Mouse (Mus musculus) retina, postnatal 7 days (tissue): ENCODE data around the gene Rpf1.

Source experiments
- DNase-seq: peaks from one replicate; pipeline ENCODE4 v3.0.0-alpha.2; 2012; ENCODE audit warnings: low read depth, low spot score

Gene Rpf1

DNA sequence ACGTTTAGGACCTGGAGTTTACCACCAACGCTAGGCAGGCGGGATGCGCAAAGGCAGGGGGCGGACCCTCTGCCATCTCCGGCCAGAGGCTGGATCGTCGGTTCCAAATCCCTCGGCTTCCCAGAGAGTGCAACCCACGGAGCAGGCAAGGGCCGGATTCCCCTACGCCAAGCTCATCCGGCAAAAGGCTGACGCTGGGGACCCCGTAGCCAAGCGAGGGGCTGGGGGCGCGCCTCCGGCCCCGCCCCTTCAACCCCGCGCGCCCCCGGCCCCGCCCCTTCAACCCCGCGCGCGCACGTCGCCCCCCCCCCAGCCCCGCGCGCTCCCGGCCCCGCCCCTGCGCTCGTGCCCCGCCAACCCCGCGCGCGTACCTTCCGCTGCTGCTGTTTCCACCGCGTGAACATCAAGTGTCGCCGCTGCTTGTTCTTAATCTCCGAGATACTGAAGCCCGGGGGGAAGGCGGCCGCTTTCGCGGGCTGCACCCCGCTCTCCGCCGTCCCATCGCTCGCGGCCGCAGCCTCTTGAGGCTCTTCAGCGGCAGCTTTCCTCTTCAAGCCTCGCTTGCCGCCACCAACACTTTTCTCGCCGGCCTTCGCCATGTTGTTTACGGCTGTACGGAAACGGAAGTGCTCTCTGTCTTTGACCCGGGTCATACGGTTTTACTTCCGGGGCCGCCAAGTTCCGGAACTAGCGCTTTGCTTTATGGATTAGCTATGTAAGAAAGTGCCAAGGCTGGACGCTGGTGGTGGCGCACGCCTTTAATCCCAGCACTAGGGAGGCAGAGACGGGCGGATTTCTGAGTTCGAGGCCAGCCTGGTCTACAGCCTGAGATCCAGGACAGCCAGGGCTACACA lies at the start of gene Rpf1:
Gene Rpf1 (minus strand): TSS at position 632 of the 854 bp plus-strand sequence.
- DNase-seq = peak; percentile 89

DNA sequence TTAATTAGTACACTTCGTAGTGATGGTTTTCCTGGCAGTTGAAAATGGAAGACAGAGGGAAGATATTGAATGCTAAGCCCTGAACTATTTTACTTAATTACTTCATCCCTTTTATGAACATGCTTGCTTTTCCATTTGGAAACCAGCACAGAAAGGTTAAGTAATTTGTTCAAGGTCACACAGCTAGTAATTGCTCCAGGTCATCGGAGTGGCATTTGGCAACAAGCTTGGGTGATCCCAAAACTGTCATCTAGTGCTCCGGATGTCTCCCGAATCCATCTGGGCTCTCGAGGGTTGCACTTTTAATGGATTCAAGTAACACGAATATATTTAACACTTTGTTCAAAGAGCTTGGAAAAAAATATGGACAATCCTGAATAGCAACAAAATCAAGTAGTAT lies 49.7 kb upstream of the Rpf1 start:
- DNase-seq = no peak

DNA sequence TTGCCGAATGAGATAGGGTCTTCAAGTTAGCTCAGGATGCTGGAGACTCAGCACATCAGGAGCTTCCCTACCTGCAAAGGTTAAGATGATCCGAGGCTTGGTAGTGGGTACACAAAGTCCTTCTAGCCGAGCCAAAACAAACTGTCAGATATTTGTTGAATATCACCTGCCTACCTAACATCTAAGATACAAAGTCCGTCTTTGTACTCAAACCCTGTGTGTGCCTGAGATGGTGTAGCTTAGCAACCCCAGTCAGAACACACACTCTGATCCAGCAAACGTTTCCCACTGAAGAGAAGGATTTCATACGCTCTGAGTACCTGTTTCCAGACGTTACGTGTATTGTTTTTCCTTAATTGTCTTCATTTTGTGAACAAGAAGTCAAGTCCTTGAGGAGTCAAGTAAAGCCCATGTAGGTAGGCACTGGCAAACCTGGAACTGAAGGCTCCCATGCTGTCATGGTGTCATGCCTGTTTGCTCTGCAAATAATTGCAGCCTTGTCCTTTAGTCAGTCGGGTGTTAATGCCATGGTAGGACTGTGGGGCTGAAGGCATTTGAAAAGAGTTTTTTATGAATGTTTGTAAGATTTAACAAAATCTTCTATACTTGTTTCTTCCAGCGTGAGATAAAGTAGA lies 49.0 kb upstream of the Rpf1 start, which contains the start of gene Uox:
Gene Uox (plus strand): TSS at position 279 of the 635 bp plus-strand sequence.
- DNase-seq = no peak

DNA sequence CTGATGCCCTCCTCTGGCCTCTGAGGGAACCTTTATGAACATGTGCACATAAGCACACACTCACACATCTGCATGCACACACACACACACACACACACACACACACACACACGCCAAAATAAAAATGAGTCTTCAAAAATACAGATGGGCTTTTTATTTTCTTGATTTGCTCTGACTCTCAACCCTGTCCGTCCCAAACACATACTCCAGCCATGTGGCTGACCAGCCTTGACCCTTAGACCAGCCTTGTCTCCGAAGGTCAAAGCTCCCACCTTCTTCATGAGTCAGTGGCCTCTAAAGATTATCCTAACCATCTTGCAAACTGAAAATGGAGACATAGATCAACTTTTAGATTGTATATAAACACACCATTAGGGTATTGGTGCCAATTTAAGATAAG lies 48.4 kb upstream of the Rpf1 start:
- no peak for DNase-seq

DNA sequence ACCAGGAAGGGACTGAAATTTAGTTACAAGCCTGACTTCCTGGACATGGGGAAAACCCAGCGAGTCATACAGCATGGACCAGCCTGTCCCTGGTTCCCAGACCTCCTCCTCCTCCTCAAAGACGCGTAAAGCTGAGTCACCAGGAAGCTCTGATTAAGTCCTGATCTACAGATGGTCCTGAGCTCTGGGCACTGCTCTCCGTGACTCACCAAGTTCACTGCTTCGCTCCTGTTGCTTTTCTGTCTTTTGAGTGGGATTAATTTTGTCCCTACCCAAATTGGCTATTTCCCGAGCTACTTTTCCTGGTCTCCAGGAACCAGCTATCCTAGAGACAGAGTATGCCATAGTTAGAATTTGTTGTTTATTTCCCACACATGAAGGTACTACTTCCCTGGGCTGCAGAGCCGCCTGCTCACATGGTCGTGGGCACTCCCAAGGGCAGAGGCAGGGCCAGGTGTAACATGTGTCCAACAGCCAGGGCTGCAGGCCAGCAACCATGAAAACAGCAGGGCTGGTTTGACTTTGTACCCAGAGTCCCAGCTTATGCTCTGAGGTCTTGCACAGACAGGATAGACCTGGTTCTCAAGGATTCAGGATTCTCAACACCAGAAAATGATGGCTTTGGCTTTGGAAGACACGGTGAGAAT lies 46.8 kb upstream of the Rpf1 start:
- DNase-seq = no peak

DNA sequence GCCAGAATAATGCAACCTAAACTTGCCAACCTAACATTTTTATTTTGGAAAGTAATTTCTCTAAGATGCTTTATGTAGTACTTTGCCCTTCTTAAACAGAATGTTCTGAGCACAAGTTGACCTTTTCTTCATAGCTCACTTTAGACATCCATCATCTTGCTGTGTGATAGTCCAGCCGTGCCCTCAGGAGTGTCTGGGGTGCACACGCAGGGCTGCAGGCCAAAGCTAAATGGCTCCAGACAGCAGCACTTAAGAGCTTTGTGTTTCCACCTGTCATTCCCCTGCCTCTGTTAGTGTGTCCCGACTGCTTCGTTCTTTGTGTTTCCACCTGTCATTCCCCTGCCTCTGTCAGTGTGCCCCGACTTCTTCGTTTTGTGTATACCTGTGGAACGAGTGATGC lies 46.1 kb upstream of the Rpf1 start:
- DNase-seq = no peak

DNA sequence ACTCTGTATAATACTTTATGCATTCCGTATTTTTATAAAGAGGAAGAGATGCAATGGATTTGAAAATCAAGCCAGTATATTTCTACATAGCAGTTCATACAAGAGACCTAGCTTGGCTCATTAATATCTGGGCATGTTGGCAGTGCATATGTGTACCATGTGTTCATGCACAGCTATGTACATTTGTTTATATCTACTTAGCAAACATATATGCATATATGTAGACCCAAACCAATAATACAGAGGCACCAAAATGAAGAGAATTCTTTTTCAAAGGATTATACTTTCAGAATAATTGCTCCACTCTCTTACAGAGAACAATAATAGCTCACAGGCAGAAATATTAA lies 43.8 kb upstream of the Rpf1 start:
- no peak for DNase-seq

DNA sequence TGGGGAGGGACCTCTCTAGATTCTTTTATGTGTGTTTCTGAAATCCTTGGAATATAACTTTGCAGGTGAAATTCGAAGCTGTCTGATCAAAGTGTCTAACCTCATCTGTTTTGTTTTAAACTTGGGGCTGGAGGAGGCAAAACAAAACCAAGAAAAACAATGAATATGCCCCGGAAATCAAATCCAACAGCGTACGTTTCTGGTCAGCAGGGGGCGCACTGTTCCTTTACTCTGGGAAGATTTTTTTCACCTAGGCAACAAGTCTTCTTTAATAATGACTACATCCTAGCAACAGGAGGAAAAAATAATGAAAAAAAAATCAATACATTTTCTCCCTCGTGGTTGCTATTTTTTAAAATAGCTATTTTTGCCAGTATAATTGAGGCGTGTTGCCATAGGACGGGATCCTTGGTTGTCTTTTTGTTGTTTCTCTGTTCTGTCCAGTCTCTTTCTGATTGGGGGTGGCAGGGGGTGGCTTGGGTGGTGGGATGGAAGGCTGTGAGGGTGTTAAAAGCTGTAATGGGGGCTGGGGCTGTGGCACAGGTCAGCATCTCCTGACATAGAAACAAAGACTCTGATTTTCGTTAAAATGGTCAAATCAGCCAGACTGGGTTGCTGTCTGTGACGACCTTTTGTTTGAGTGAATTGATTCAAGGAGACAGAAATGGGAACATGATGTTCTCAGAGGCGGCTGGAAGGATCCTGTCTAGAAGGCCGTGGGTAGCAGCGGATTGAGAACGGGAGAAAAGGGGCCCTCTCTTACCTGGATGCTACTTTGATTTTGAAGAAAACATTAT lies 43.2 kb upstream of the Rpf1 start:
- DNase-seq = peak; percentile 48

DNA sequence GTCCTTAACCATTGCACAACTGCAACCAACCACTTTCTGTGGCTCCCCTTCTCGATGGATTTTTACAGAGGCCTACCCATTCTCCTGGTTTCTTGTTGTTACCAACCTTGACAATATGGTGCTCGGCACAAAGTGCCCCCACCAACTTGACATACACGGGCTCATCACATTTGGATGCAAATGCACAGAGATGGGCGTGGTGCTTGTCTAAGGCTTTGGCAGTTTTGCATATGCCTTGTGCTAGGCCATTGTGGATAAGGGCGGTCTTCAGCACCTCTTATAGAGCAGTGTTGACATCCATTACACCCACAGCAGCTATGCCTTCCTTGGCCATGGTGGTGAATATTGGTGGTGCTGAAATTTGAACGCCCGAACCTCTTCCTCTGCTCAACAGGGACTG lies 41.7 kb upstream of the Rpf1 start:
- no peak for DNase-seq

DNA sequence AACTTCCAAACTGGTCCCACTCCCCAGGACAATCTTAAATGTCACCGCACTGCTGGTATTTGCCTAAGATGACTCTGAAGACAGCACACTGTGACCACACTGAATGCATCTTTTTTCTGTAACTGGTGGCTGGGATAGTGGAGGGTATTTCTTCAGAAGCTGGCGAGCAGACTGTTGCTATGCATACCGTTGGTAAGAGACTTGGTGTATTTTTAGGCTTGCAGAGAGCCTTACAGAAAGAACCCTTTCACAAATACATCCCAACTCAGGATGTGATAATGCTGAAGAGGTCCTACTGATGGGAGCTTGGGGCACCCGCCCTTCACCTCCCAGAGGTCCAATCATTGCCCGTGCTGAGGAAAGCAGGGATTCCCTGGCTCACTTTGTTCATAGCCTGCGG lies 36.3 kb upstream of the Rpf1 start:
- no peak for DNase-seq

DNA sequence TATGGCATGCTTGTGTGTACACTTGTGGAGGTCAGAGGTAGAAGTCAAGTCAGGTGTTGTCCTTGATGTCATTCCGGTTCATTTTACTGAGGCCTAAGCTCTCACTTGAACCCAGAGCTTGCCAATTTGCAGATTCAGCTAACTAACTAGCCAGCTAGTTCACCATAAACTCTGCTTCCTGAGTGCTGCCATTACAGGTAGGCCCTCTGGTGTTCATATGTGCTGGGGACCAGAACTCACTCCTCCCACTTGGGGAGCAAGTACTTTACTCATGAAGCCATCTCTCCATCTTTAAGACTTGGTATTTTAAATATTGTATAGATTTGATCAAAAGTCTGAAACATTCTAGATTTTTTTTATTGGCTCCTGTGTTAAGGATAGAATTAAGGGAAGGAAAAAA lies 35.3 kb upstream of the Rpf1 start:
- no peak for DNase-seq

DNA sequence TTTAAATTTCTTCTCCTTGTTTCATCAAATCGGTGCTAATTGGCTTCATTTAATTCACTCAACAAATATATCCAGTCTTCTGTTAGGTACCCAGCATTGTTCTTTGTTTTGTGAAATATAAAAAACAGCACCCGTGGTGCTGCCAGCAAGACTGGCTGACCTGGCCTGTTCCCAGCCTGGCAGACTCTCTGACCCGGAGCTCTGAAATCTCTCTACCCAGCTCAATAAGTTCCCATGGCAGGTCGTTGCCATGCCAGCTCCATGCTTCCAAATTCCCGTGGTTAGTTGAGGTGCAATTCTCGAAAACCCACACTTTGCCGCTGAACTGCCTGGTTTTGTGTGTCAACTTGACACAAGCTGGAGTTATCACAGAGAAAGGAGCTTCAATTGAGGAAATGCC lies 33.6 kb upstream of the Rpf1 start:
- DNase-seq = no peak

DNA sequence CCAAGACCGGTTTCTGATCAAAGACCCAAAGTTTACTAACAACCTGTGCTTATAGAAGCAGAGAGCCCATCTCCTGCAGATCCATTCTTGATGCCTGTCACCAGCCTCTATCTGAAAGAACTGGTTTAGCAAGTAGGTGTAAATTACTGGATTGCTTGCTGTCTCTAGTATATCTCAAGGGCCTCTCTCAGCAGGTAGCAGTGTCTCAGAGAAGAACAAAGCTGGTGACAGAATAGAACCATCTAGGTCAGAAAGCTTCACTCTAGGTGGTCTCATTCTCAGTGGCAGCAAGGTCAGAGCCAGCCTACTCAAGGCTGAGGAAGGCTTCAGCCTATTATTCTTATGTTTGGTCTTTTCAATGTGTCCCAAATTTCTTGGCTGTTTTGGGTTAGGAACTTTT lies 22.4 kb upstream of the Rpf1 start:
- DNase-seq = no peak

DNA sequence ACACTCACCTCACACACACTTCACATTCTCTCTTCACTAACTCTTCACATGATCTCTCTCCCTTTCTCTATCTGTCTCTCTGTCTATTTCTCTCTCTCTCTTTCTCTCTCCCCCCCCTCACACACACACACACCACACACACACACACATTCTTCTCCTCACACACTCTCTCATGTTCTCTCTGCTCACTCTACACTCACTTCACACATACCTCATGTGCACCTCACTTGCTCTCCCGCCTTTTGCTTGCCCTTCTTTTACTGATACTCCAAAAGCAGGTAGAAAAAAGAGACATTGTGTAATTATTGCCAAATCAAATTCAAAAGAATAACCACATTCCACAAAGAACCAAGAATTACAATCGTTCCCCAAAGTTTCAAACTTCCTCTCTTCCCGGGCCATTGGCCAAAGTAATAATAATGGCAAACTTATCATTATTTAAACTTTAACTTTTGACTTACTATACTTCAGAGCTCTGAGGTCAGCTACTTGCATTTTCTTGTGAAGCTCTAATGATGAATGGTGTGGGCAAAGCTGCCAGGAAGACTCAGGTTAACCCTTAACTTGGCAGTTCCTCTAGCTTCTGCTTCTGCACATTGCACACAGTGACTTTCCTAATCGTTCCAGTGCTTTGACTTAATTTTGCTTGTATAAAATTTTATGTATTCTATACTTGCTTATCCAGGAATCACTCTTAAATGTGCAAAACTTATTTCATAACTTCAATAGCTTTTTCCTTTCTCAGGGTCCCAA lies 19.5 kb upstream of the Rpf1 start:
- no peak for DNase-seq

DNA sequence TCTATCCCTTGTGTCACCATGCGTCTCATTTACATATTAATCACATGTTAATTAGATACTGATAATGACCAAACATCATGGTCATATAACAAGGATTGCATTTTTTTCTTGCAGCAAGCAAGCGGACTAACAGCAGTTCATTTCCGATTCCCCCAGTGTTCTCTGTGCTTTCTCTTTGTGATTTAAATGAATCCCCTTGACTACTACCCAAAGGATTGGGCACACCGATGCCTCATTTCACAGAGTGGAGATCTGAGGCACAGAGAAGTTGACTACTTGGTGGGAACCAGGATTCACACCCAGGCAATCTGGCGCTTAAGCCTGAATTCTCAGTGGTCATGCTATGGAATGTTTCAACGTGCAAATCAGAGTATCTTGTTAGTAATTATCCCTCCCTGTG lies 13.8 kb upstream of the Rpf1 start:
- DNase-seq = no peak

DNA sequence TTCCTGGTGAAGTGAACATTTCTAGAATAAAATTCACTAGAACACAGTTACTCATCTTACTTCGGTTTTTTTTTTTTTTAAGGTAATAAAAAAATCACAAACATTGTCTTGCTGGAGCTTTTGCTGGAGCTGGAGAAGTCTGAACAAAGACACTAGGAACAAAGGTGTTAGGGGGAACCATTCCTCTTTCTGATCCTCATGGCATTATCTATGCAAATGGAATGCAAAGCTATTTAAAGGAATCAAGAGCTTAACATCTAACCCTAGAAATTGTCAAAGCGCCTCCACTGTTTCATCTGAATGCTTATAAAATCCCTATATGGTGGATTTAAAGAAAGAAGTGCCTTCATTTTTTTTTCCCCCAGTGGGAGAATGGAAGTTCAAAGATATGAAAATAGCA lies 7.1 kb upstream of the Rpf1 start:
- DNase-seq = no peak

DNA sequence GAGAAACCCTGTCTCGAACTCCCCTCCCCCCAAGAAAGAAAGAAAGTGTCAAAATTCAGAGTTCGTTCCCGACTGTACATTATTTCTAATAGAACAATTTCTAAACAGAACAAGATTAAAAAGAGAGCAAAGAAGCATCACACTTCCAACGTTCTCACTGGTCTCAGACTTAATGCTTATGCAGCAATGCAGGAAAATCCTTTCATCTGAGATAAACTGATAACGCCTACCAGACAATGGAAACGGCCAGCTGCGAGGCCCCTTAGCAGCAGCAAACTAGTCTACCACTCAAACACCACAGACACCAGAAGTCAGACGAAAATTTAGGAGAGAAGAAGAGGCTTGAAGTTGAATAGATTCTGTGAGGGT lies 407 bp upstream of the Rpf1 start:
- no peak for DNase-seq

DNA sequence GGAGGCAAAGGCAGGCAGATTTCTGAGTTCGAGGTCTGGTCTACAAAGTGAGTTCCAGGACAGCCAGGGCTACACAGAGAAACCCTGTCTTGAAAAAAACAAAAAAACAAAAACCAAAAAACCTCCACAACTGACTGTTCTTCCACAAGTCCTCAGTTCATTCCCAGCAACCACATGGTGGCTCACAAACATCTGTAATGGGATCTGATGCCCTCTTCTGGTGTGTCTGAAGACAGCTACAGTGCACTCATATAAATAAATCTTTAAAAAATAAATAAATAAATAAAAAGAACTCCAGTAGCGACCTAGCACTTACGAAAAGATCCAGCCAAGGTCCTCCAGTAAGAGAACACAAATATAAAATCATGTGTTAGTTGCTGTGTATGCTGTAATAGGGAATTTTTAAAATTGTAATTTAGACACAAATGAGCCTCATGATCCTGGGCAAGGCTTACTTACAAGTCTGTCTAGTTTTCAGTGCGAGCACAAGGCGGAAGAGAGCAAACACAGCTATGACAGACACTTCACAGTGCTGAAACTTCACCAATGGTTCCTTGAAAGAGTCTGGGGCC lies 917 bp downstream of the Rpf1 start:
- DNase-seq = no peak

DNA sequence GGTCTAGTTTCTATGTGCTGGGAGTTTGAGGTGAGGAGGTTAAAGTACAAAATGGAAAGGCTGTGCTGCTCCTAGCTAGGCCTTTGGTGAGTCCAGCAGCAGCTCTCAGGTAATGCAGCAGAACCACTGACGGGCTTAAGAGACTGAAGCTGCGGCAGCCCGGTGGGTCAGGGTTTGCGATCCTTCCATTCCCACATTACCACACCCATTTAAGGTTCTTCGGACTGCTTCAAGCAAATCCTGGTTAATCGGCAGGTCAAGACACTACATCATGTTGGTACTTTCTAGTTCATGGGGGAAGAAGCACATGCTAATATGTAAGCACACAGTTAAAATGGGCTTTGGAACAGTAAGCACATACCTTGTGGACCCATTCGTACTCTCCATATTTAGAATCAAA lies 14.5 kb downstream of the Rpf1 start:
- no peak for DNase-seq

DNA sequence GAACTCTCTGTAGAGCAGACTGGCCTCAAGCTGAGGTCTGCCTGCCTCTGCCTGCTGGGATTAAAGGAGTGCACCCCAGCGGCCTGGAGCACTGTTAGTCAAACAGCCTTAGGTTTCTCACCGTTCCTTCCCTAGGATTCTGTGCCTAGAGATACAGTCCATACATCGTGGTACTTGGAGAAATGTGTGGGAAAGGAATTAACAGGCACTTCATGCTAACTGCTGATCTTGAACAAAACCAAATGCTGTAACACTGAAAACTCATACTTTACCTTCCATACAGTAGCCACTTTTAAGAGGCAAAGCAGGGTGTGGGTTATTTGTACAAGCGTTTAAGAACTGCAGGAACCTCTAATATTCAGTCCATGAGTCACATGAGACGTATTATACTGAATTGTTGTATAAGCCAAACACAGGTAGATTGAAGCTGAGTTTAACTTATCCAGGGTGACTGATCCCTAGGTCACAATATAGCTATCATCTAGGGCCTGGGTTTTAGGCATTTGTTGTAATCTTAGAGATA lies 19.6 kb downstream of the Rpf1 start:
- no peak for DNase-seq

DNA sequence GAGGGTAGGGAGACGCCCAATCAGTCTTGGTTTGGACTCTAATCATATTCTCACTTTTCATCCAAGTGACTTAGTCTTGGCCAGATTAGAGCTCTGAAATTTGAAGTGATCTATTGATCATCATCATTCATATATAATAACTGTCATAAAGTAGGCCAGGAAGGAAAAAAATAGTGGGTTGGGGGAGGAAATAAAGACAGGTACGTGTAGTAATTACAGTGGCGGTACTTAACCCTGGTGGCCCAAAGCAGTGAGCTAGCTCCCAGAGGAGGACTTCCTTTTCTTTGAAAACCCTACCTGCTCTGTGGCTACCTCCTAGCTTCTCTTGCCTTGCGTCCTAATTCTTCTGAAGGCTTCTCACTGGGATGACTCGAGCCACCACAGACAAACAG lies 20.4 kb downstream of the Rpf1 start:
- no peak for DNase-seq
